Mouse (Mus musculus): ENCODE measurements around the gene Tcf15. TPM values are rescaled to one million over a fixed set of nuclear protein-coding genes. Genes with fewer than 3 reads are reported as not detected.

Gene Tcf15
- total RNA-seq, 1 experiment, result 22.4 TPM

- H3K4me3 ChIP-seq (ENCODE audit: insufficient read depth in 1 of 2, low read depth in 1 of 2, low read length in 2 of 2, poor library complexity in 1 of 2, severe bottlenecking in 1 of 2), result no peak overlapping the region
Measured at GRCm38 (mm10) chr2:152139191-152139987, 4.0 kb upstream of the Tcf15 start.

GRCm38 (mm10) chr2:152140941-152141340 lies 2.4 kb upstream of the Tcf15 start:
- Histone ChIP-seq H3K9ac (ENCODE audit: insufficient read depth, low read depth, low read length, poor library complexity, severe bottlenecking) (no peak overlapping the region), H3K27ac (ENCODE audit: insufficient read depth, low read depth, low read length, poor library complexity, severe bottlenecking) (no peak overlapping the region), H3K36me3 (ENCODE audit: control insufficient read depth, insufficient read depth, low read length, poor library complexity, severe bottlenecking) (peaks cover 5% of the 10 kb centered on the region), H3K9me3 (ENCODE audit: control insufficient read depth, insufficient read depth, low read depth, low read length) (no peaks in the 10 kb centered on the region), H3K4me1 (ENCODE audit: control insufficient read depth in 2 of 2, insufficient read depth in 2 of 2, low read length in 2 of 2, poor library complexity in 1 of 2) (peaks cover 6 to 16% of the 10 kb centered on the region in 2 experiments; a peak in 3 of 4 replicates), H3K4me3 (ENCODE audit: insufficient read depth in 1 of 2, low read depth in 1 of 2, low read length in 2 of 2, poor library complexity in 1 of 2, severe bottlenecking in 1 of 2) (no peak overlapping the region)
- no peak for DNase-seq (ENCODE audit: low read depth, low spot score)
- in situ Hi-C loops (cut with MboI; ENCODE audit: low sequenced_read_pairs in 2 of 2, unreplicated experiment in 2 of 2), result no loop called here
- TF ChIP-seq ZC3H11A (IDR thresholded peaks at IDR 0.05; ENCODE audit: borderline replicate concordance, low read depth, low read length) (no peak), MAFK (IDR thresholded peaks at IDR 0.05; ENCODE audit: insufficient read depth, low read depth, low read length) (no peak), ZNF384 (IDR thresholded peaks at IDR 0.05; ENCODE audit: low read depth, low read length) (no peak), HCFC1 (IDR thresholded peaks at IDR 0.05; ENCODE audit: borderline replicate concordance, insufficient read depth, low read length) (no peak), CHD2 (IDR thresholded peaks at IDR 0.05; ENCODE audit: low read depth, low read length) (no peak)

More at GRCm38 (mm10) chr2:152139191-152139987, 4.0 kb upstream of the Tcf15 start:
- Histone ChIP-seq H3K36me3 (ENCODE audit: control insufficient read depth, insufficient read depth, low read length, poor library complexity, severe bottlenecking) (no peaks in the 10 kb centered on the region), H3K9ac (ENCODE audit: insufficient read depth, low read depth, low read length, poor library complexity, severe bottlenecking) (no peak overlapping the region), H3K4me1 (ENCODE audit: control insufficient read depth in 2 of 2, insufficient read depth in 2 of 2, low read length in 2 of 2, poor library complexity in 1 of 2) (peaks cover 3 to 12% of the 10 kb centered on the region in 2 experiments; a peak in 3 of 4 replicates), H3K27ac (ENCODE audit: insufficient read depth, low read depth, low read length, poor library complexity, severe bottlenecking) (no peak overlapping the region), H3K9me3 (ENCODE audit: control insufficient read depth, insufficient read depth, low read depth, low read length) (no peaks in the 10 kb centered on the region)
- DNase-seq (ENCODE audit: low read depth, low spot score), result no peak
- TF ChIP-seq ZC3H11A (IDR thresholded peaks at IDR 0.05; ENCODE audit: borderline replicate concordance, low read depth, low read length) (no peak), HCFC1 (IDR thresholded peaks at IDR 0.05; ENCODE audit: borderline replicate concordance, insufficient read depth, low read length) (no peak)
- in situ Hi-C loops (cut with MboI; ENCODE audit: low sequenced_read_pairs in 2 of 2, unreplicated experiment in 2 of 2), result no loop called here

- DNase-seq (ENCODE audit: low read depth, low spot score), result no peak
- peak overlapping the region in 1 of 2 experiments; percentile 67; a peak in 1 of 4 replicates for H3K4me3 ChIP-seq (ENCODE audit: insufficient read depth in 1 of 2, low read depth in 1 of 2, low read length in 2 of 2, poor library complexity in 1 of 2, severe bottlenecking in 1 of 2)
- no peak overlapping the region for H3K9ac ChIP-seq (ENCODE audit: insufficient read depth, low read depth, low read length, poor library complexity, severe bottlenecking)
- TF ChIP-seq ZC3H11A (IDR thresholded peaks at IDR 0.05; ENCODE audit: borderline replicate concordance, low read depth, low read length) (no peak), ZNF384 (IDR thresholded peaks at IDR 0.05; ENCODE audit: low read depth, low read length) (no peak), HCFC1 (IDR thresholded peaks at IDR 0.05; ENCODE audit: borderline replicate concordance, insufficient read depth, low read length) (no peak), MAFK (IDR thresholded peaks at IDR 0.05; ENCODE audit: insufficient read depth, low read depth, low read length) (no peak), CHD2 (IDR thresholded peaks at IDR 0.05; ENCODE audit: low read depth, low read length) (no peak)
- no peak overlapping the region for H3K27ac ChIP-seq (ENCODE audit: insufficient read depth, low read depth, low read length, poor library complexity, severe bottlenecking)
- in situ Hi-C loops (cut with MboI; ENCODE audit: low sequenced_read_pairs in 2 of 2, unreplicated experiment in 2 of 2), result no loop called here
- H3K9me3 ChIP-seq (ENCODE audit: control insufficient read depth, insufficient read depth, low read depth, low read length), result no peaks in the 10 kb centered on the region
- H3K4me1 ChIP-seq (ENCODE audit: control insufficient read depth in 2 of 2, insufficient read depth in 2 of 2, low read length in 2 of 2, poor library complexity in 1 of 2), result peaks cover 6 to 16% of the 10 kb centered on the region in 2 experiments; a peak in 3 of 4 replicates
- peaks cover 10% of the 10 kb centered on the region for H3K36me3 ChIP-seq (ENCODE audit: control insufficient read depth, insufficient read depth, low read length, poor library complexity, severe bottlenecking)
Measured at GRCm38 (mm10) chr2:152141491-152141890, 1.9 kb upstream of the Tcf15 start.

GRCm38 (mm10) chr2:152142046-152142445 lies 1.3 kb upstream of the Tcf15 start:
- Histone ChIP-seq H3K4me1 (ENCODE audit: control insufficient read depth in 2 of 2, insufficient read depth in 2 of 2, low read length in 2 of 2, poor library complexity in 1 of 2) (peaks cover 6 to 16% of the 10 kb centered on the region in 2 experiments; a peak in 3 of 4 replicates), H3K9ac (ENCODE audit: insufficient read depth, low read depth, low read length, poor library complexity, severe bottlenecking) (peak overlapping the region; percentile 30; the same call in 1 of the 2 replicates), H3K9me3 (ENCODE audit: control insufficient read depth, insufficient read depth, low read depth, low read length) (no peaks in the 10 kb centered on the region), H3K4me3 (ENCODE audit: insufficient read depth in 1 of 2, low read depth in 1 of 2, low read length in 2 of 2, poor library complexity in 1 of 2, severe bottlenecking in 1 of 2) (peak overlapping the region; percentile 67 to 80), H3K36me3 (ENCODE audit: control insufficient read depth, insufficient read depth, low read length, poor library complexity, severe bottlenecking) (peaks cover 15% of the 10 kb centered on the region), H3K27ac (ENCODE audit: insufficient read depth, low read depth, low read length, poor library complexity, severe bottlenecking) (no peak overlapping the region)
- TF ChIP-seq ZC3H11A (IDR thresholded peaks at IDR 0.05; ENCODE audit: borderline replicate concordance, low read depth, low read length), result no peak
- no peak for TF ChIP-seq CHD2 (IDR thresholded peaks at IDR 0.05; ENCODE audit: low read depth, low read length)
- no peak for TF ChIP-seq ZNF384 (IDR thresholded peaks at IDR 0.05; ENCODE audit: low read depth, low read length)
- TF ChIP-seq HCFC1 (IDR thresholded peaks at IDR 0.05; ENCODE audit: borderline replicate concordance, insufficient read depth, low read length), result no peak
- no peak for TF ChIP-seq MAFK (IDR thresholded peaks at IDR 0.05; ENCODE audit: insufficient read depth, low read depth, low read length)
- DNase-seq (ENCODE audit: low read depth, low spot score), result no peak
- in situ Hi-C loops (cut with MboI; ENCODE audit: low sequenced_read_pairs in 2 of 2, unreplicated experiment in 2 of 2), result no loop called here

All from ES-E14 (cell line).